Mouse (Mus musculus): Measurements from ENCODE around the gene Olfr1195. TPM values are rescaled to one million over a fixed set of nuclear protein-coding genes. Genes with fewer than 3 reads are reported as not detected.

Olfr1195 gene
- not detected for polyA plus RNA-seq (2014; fragmentation: Illumina TruSeq; extraction: RNeasy Lipid Tissue Mini Kit (QIAGEN cat#74804); ENCODE audit: low read depth, low replicate concordance)

GRCm38 (mm10) chr2:88689087-88689486 lies at the start of gene Olfr1195:
TSS of gene Olfr1195 (minus strand) at chr2:88689187.

GRCm38 (mm10) chr2:88732266-88732665 lies 43.3 kb upstream of the Olfr1195 start, which contains the start of gene Olfr1197:
TSS of gene Olfr1197 (minus strand) at chr2:88732366.

GRCm38 (mm10) chr2:88704497-88704896 lies 15.5 kb upstream of the Olfr1195 start, which contains the start of gene Olfr1196:
TSS of gene Olfr1196 (minus strand) at chr2:88704597.

GRCm38 (mm10) chr2:88675328-88675727 lies 13.7 kb downstream of the Olfr1195 start, which contains the start of gene Olfr1193:
TSS of gene Olfr1193 (plus strand) at chr2:88675628.

GRCm38 (mm10) chr2:88648209-88648608 lies 40.8 kb downstream of the Olfr1195 start, which contains the start of gene Olfr1192-ps1:
TSS of gene Olfr1192-ps1 (plus strand) at chr2:88648509.

GRCm38 (mm10) chr2:88640242-88640641 lies 48.7 kb downstream of the Olfr1195 start, which contains the start of gene Olfr1191-ps1:
TSS of gene Olfr1191-ps1 (plus strand) at chr2:88640542.

Other genes with a start within 250 kb of the Olfr1195 start
- gene Gm13757, start 240.1 kb downstream of the Olfr1195 start, polyA plus RNA-seq (2014; fragmentation: Illumina TruSeq; extraction: RNeasy Lipid Tissue Mini Kit (QIAGEN cat#74804); ENCODE audit: low read depth, low replicate concordance), result not detected
- not detected for gene Olfr1183, start 234.3 kb downstream of the Olfr1195 start, polyA plus RNA-seq (2014; fragmentation: Illumina TruSeq; extraction: RNeasy Lipid Tissue Mini Kit (QIAGEN cat#74804); ENCODE audit: low read depth, low replicate concordance)
- gene Olfr1184, start 205.6 kb downstream of the Olfr1195 start, polyA plus RNA-seq (2014; fragmentation: Illumina TruSeq; extraction: RNeasy Lipid Tissue Mini Kit (QIAGEN cat#74804); ENCODE audit: low read depth, low replicate concordance), result not detected
- not detected for gene Olfr1185-ps1, start 195.9 kb downstream of the Olfr1195 start, polyA plus RNA-seq (2014; fragmentation: Illumina TruSeq; extraction: RNeasy Lipid Tissue Mini Kit (QIAGEN cat#74804); ENCODE audit: low read depth, low replicate concordance)
- not detected for gene Olfr1186, start 170.6 kb downstream of the Olfr1195 start, polyA plus RNA-seq (2014; fragmentation: Illumina TruSeq; extraction: RNeasy Lipid Tissue Mini Kit (QIAGEN cat#74804); ENCODE audit: low read depth, low replicate concordance)
- gene Olfr1188, start 132.3 kb downstream of the Olfr1195 start, polyA plus RNA-seq (2014; fragmentation: Illumina TruSeq; extraction: RNeasy Lipid Tissue Mini Kit (QIAGEN cat#74804); ENCODE audit: low read depth, low replicate concordance), result not detected
- gene Olfr1189, start 102.7 kb downstream of the Olfr1195 start, polyA plus RNA-seq (2014; fragmentation: Illumina TruSeq; extraction: RNeasy Lipid Tissue Mini Kit (QIAGEN cat#74804); ENCODE audit: low read depth, low replicate concordance), result not detected
- gene Olfr1191-ps1, start 48.6 kb downstream of the Olfr1195 start, polyA plus RNA-seq (2014; fragmentation: Illumina TruSeq; extraction: RNeasy Lipid Tissue Mini Kit (QIAGEN cat#74804); ENCODE audit: low read depth, low replicate concordance), result not detected
- gene Olfr1192-ps1, start 40.7 kb downstream of the Olfr1195 start, polyA plus RNA-seq (2014; fragmentation: Illumina TruSeq; extraction: RNeasy Lipid Tissue Mini Kit (QIAGEN cat#74804); ENCODE audit: low read depth, low replicate concordance), result not detected
- gene Olfr1193, start 13.6 kb downstream of the Olfr1195 start, polyA plus RNA-seq (2014; fragmentation: Illumina TruSeq; extraction: RNeasy Lipid Tissue Mini Kit (QIAGEN cat#74804); ENCODE audit: low read depth, low replicate concordance), result not detected
- not detected for gene Olfr1196, start 15.4 kb upstream of the Olfr1195 start, polyA plus RNA-seq (2014; fragmentation: Illumina TruSeq; extraction: RNeasy Lipid Tissue Mini Kit (QIAGEN cat#74804); ENCODE audit: low read depth, low replicate concordance)
- not detected for gene Olfr1197, start 43.2 kb upstream of the Olfr1195 start, polyA plus RNA-seq (2014; fragmentation: Illumina TruSeq; extraction: RNeasy Lipid Tissue Mini Kit (QIAGEN cat#74804); ENCODE audit: low read depth, low replicate concordance)
- gene Olfr1198, start 62.2 kb upstream of the Olfr1195 start, polyA plus RNA-seq (2014; fragmentation: Illumina TruSeq; extraction: RNeasy Lipid Tissue Mini Kit (QIAGEN cat#74804); ENCODE audit: low read depth, low replicate concordance), result not detected
- gene Olfr1199, start 71.3 kb upstream of the Olfr1195 start, polyA plus RNA-seq (2014; fragmentation: Illumina TruSeq; extraction: RNeasy Lipid Tissue Mini Kit (QIAGEN cat#74804); ENCODE audit: low read depth, low replicate concordance), result not detected
- gene Olfr1200, start 81.3 kb upstream of the Olfr1195 start, polyA plus RNA-seq (2014; fragmentation: Illumina TruSeq; extraction: RNeasy Lipid Tissue Mini Kit (QIAGEN cat#74804); ENCODE audit: low read depth, low replicate concordance), result not detected
- not detected for gene Olfr1201, start 103.8 kb upstream of the Olfr1195 start, polyA plus RNA-seq (2014; fragmentation: Illumina TruSeq; extraction: RNeasy Lipid Tissue Mini Kit (QIAGEN cat#74804); ENCODE audit: low read depth, low replicate concordance)
- gene Olfr1202, start 125.3 kb upstream of the Olfr1195 start, polyA plus RNA-seq (2014; fragmentation: Illumina TruSeq; extraction: RNeasy Lipid Tissue Mini Kit (QIAGEN cat#74804); ENCODE audit: low read depth, low replicate concordance), result not detected
- not detected for gene Olfr1205, start 140.6 kb upstream of the Olfr1195 start, polyA plus RNA-seq (2014; fragmentation: Illumina TruSeq; extraction: RNeasy Lipid Tissue Mini Kit (QIAGEN cat#74804); ENCODE audit: low read depth, low replicate concordance)
- not detected for gene Olfr1204, start 160.1 kb upstream of the Olfr1195 start, polyA plus RNA-seq (2014; fragmentation: Illumina TruSeq; extraction: RNeasy Lipid Tissue Mini Kit (QIAGEN cat#74804); ENCODE audit: low read depth, low replicate concordance)
- not detected for gene Olfr1206, start 174.0 kb upstream of the Olfr1195 start, polyA plus RNA-seq (2014; fragmentation: Illumina TruSeq; extraction: RNeasy Lipid Tissue Mini Kit (QIAGEN cat#74804); ENCODE audit: low read depth, low replicate concordance)
- gene Olfr1208, start 213.1 kb upstream of the Olfr1195 start, polyA plus RNA-seq (2014; fragmentation: Illumina TruSeq; extraction: RNeasy Lipid Tissue Mini Kit (QIAGEN cat#74804); ENCODE audit: low read depth, low replicate concordance), result not detected
- not detected for gene Olfr1209, start 226.0 kb upstream of the Olfr1195 start, polyA plus RNA-seq (2014; fragmentation: Illumina TruSeq; extraction: RNeasy Lipid Tissue Mini Kit (QIAGEN cat#74804); ENCODE audit: low read depth, low replicate concordance)
- not detected for gene Olfr1211, start 248.9 kb upstream of the Olfr1195 start, polyA plus RNA-seq (2014; fragmentation: Illumina TruSeq; extraction: RNeasy Lipid Tissue Mini Kit (QIAGEN cat#74804); ENCODE audit: low read depth, low replicate concordance)